Mouse (Mus musculus): ENCODE measurements at regions not wholly inside any gene's neighbourhood (a gene's known extent, or its start where the extent isn't known, plus 50 kb on each side); places are given as distances from the start of the nearest gene placed in this dataset.

GRCm38 (mm10) chr7:106440900-106441506 lies 225.9 kb upstream of the Gvin1 start:
- in situ Hi-C loops (cut with MboI, MseI), result loop anchor here in 1 of 2 experiments (25.0 kb wide), 1 partner anchor 479 kb away; the partner anchor contains the start of gene Gm4070
